Mouse (Mus musculus) stomach, embryonic 16.5 days (tissue): ENCODE results near the gene Plekhg4. TPM values are rescaled to one million over a fixed set of nuclear protein-coding genes. Genes with fewer than 3 reads are reported as not detected.

Experiments
- ATAC-seq: fragments of 200-750 bp; cut with Nextera tagmentation; 2 replicates; pipeline ENCODE4 v1.8.0; 2017; ENCODE audit warnings: moderate number of reproducible peaks, moderate TSS enrichment; ENCODE audit not compliant: insufficient read depth, low FRiP score
- H3K27ac ChIP-seq: fragments of 300-500 bp; sonication (generic); 2 replicates; pipeline ENCODE4 v1.5.1; 2014; ENCODE audit warnings: low read length
- H3K27me3 ChIP-seq: fragments of 300-500 bp; sonication (generic); 2 replicates; pipeline ENCODE4 v1.6.1; 2014; ENCODE audit warnings: low read length, control low read depth, mixed read lengths; ENCODE audit not compliant: control insufficient read depth, insufficient read depth
- H3K36me3 ChIP-seq: fragments of 300-500 bp; sonication (generic); 2 replicates; pipeline ENCODE4 v1.6.1; 2014; ENCODE audit warnings: low read length; ENCODE audit not compliant: control insufficient read depth, insufficient read depth
- H3K4me1 ChIP-seq: fragments of 300-500 bp; sonication (generic); 2 replicates; pipeline ENCODE4 v1.6.1; 2014; ENCODE audit warnings: low read length, control low read depth, mixed read lengths; ENCODE audit not compliant: control insufficient read depth, insufficient read depth
- H3K4me2 ChIP-seq: fragments of 300-500 bp; sonication (generic); 2 replicates; pipeline ENCODE4 v1.6.1; 2014; ENCODE audit warnings: low read depth, low read length, mixed read lengths
- H3K4me3 ChIP-seq: fragments of 300-500 bp; sonication (generic); replicated peaks from 2 replicates; pipeline ENCODE4 v1.5.1; 2014; ENCODE audit warnings: mild to moderate bottlenecking, low read length
- H3K9ac ChIP-seq: fragments of 300-500 bp; sonication (generic); 2 replicates; pipeline ENCODE4 v1.6.1; 2014; ENCODE audit warnings: low read length
- H3K9me3 ChIP-seq: fragments of 300-500 bp; sonication (generic); replicated peaks from 2 replicates; pipeline ENCODE4 v1.6.1; 2016; ENCODE audit warnings: low read length, control low read depth; ENCODE audit not compliant: control insufficient read depth
- WGBS: fragments of 180-500 bp; shearing (Covaris S2); extraction: QIAGEN DNeasy Blood & Tissue Kit; methylation state at CpG from one replicate; pipeline ENCODE4 v1.1.7; 2014; 5-methylcytosine and 5-hydroxymethylcytosine counted together
- polyA plus RNA-seq: library from polyadenylated mRNA; unstranded; fragments of >200 nt; fragmentation: Nextera tagmentation; extraction: Ambion mirVana; gene quantifications from 2 replicates; pipeline ENCODE4 v1.2.1, GENCODE M21; 2015

Plekhg4 gene
- polyA plus RNA-seq, 1 experiment from 2014 or later, result 0.22 TPM

DNA sequence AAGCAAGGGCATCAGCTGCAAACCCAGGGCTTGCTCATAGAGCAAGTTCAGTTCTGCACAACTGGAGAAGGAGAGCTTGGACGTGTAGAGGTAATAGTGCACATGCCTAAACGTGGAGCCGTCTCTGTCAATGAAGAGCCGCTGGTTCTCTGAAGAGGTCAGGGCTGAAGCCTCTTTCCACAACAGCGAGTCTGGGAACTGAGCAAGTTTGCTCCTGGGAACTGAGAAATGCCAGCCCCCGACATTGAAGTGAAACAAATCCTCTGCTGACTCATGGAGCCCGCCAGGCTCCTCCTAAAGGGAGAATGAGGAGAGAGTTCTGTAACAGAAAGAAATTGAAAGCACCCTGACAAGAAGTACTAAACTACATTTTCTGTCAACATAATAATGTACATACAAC, 35.3 kb downstream of the Plekhg4 start:
- ATAC-seq, result no peak

GRCm38 (mm10) chr8:105409947-105410346, 36.9 kb downstream of the Plekhg4 start:
- Histone ChIP-seq H3K36me3 (no peaks in the 10 kb centered on the region), H3K4me1 (0 out of 2 replicates have a peak, but pooled peaks cover 12% of the 10 kb centered on the region), H3K27me3 (peaks cover 16% of the 10 kb centered on the region; the same call in 1 of the 2 replicates), H3K9ac (no peak overlapping the region), H3K27ac (no peak overlapping the region), H3K4me2 (no peak overlapping the region), H3K4me3 (no peak overlapping the region), H3K9me3 (no peaks in the 10 kb centered on the region)
- WGBS, result 90% methylated on average over 6 of the region's 6 CpGs
- no peak for ATAC-seq

More for the DNA sequence above, 35.3 kb downstream of the Plekhg4 start:
- H3K4me2 ChIP-seq, result no peak overlapping the region
- H3K9me3 ChIP-seq, result no peaks in the 10 kb centered on the region
- 0 out of 2 replicates have a peak, but pooled peaks cover 11% of the 10 kb centered on the region for H3K4me1 ChIP-seq
- WGBS, result 44% methylated on average over 7 of the region's 7 CpGs
- peaks cover 3% of the 10 kb centered on the region; the same call in 1 of the 2 replicates for H3K27me3 ChIP-seq
- no peak overlapping the region for H3K27ac ChIP-seq
- no peak overlapping the region for H3K4me3 ChIP-seq
- no peaks in the 10 kb centered on the region for H3K36me3 ChIP-seq
- H3K9ac ChIP-seq, result no peak overlapping the region

- H3K4me3 ChIP-seq, result peak within 1 kb of the TSS; percentile 26
- peaks cover 16% of the 10 kb centered on the region; the same call in 1 of the 2 replicates for H3K27me3 ChIP-seq
- peak; percentile 81 for ATAC-seq
- no peak within 1 kb of the TSS for H3K27ac ChIP-seq
- WGBS, result 2% methylated on average over 34 of the region's 34 CpGs
- 0 out of 2 replicates have a peak, but pooled peaks cover 2% of the 10 kb centered on the region for H3K4me1 ChIP-seq
- H3K36me3 ChIP-seq, result no peaks in the 10 kb centered on the region
- peak within 1 kb of the TSS; percentile 49; the same call in 1 of the 2 replicates for H3K9ac ChIP-seq
- no peaks in the 10 kb centered on the region for H3K9me3 ChIP-seq
- H3K4me2 ChIP-seq, result peak within 1 kb of the TSS; percentile 51
Measured at GRCm38 (mm10) chr8:105413391-105413790, 40.3 kb downstream of the Plekhg4 start, which contains the start of the genes Kctd19 and Lrrc36. Gene Kctd19 (minus strand): TSS chr8:105413502. Gene Lrrc36 (plus strand): TSS chr8:105413571.

DNA sequence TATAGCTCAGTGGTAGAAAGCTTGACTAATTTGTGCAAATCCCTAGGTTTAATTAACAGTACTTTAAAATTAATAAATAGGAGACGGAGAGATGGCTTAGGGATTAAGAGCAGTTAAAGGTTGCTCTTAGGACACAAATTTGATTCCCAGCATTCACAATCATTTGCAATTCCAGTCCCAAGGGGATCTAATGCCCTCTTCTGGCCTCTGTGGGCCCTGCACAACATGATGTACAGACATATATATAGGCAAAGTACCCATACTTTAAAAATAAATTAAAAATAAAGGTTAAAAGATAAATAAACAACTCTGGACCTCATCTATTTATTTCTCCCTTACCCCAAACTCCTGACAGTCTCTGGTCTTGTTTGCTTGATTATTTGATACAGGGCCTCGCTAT, 45.9 kb downstream of the Plekhg4 start:
- H3K9me3 ChIP-seq, result no peaks in the 10 kb centered on the region
- peaks cover 6% of the 10 kb centered on the region; the same call in 1 of the 2 replicates for H3K27me3 ChIP-seq
- H3K27ac ChIP-seq, result no peak overlapping the region
- H3K4me1 ChIP-seq, result no peaks in the 10 kb centered on the region
- no peaks in the 10 kb centered on the region for H3K36me3 ChIP-seq
- H3K4me2 ChIP-seq, result no peak overlapping the region
- ATAC-seq, result no peak
- 75% methylated on average over 2 of the region's 2 CpGs for WGBS
- H3K9ac ChIP-seq, result no peak overlapping the region
- no peak overlapping the region for H3K4me3 ChIP-seq

DNA sequence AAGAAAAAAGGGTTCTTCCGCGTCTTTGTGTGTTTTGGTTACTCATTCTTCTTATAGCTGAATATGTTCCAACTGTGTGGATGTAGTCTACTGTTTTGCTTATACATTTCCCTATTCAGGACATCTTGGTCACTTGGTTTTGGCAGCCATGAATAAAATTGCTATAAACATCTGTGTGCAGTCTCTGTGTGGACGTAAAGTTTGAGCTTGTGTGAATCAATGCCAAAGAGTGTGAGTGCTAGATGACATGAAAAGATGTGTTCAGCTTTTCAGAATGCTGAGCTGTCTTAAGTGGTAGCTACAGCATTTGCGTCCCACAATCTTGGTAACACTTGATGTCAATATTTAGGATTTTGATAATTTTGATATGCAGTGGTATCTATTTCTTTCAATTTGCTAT, 46.7 kb downstream of the Plekhg4 start:
- 64% methylated on average over 4 of the region's 4 CpGs for WGBS

GRCm38 (mm10) chr8:105422006-105422405, 48.9 kb downstream of the Plekhg4 start:
- Histone ChIP-seq H3K36me3 (no peaks in the 10 kb centered on the region), H3K4me3 (no peak overlapping the region), H3K27ac (no peak overlapping the region), H3K9ac (no peak overlapping the region), H3K27me3 (no peaks in the 10 kb centered on the region), H3K9me3 (no peaks in the 10 kb centered on the region), H3K4me1 (no peaks in the 10 kb centered on the region), H3K4me2 (no peak overlapping the region)
- no peak for ATAC-seq
- 62% methylated on average over 1 of the region's 1 CpGs for WGBS

More for the DNA sequence above, 46.7 kb downstream of the Plekhg4 start:
- Histone ChIP-seq H3K4me2 (no peak overlapping the region), H3K4me3 (no peak overlapping the region), H3K36me3 (no peaks in the 10 kb centered on the region), H3K4me1 (no peaks in the 10 kb centered on the region), H3K27ac (no peak overlapping the region), H3K9ac (no peak overlapping the region), H3K9me3 (no peaks in the 10 kb centered on the region), H3K27me3 (no peaks in the 10 kb centered on the region)
- no peak for ATAC-seq

GRCm38 (mm10) chr8:105426878-105427277, 53.8 kb downstream of the Plekhg4 start:
- ATAC-seq, result no peak
- Histone ChIP-seq H3K9me3 (no peaks in the 10 kb centered on the region), H3K27ac (no peak overlapping the region), H3K27me3 (no peaks in the 10 kb centered on the region), H3K9ac (no peak overlapping the region), H3K4me3 (no peak overlapping the region), H3K4me1 (no peaks in the 10 kb centered on the region), H3K36me3 (no peaks in the 10 kb centered on the region), H3K4me2 (no peak overlapping the region)
- 44% methylated on average over 6 of the region's 6 CpGs for WGBS

DNA sequence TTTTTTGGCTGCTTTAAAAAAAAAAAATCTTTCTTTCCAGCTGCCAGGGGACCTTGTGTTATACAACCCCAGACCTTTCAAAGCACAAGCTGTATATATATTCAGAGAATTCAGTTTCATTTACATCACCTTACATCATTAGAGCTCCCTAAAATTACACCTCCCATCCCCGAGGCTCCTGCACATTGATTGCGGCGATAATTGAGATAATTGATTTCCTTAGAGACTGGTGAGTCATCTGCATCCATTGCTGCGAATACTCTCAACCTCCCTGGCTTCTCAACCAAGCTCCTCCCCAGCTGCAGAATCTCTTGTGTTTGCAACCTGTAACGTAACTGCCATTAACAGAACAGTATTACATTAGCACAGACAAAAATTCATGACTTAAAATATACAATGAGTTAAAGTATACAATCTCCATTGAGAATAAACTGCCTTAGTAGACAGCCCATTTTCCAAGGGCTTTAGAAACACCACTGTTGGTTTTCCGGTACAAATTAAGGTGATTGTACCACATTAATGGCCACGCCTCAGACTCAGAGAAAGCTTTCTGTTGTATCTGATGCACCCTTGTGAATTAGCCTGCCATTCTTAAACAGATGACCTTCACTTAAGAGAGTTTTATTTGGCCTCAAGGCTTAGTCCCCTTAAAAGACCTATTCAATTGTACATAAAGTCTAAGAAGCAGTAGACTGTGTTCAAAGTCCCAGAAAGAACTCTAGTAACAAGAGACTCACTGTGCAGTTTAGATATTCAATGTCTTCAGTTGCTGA, 58.9 kb downstream of the Plekhg4 start:
- Histone ChIP-seq H3K9me3 (no peaks in the 10 kb centered on the region), H3K27ac (no peak overlapping the region), H3K9ac (no peak overlapping the region), H3K4me2 (no peak overlapping the region), H3K4me3 (no peak overlapping the region), H3K27me3 (no peaks in the 10 kb centered on the region), H3K36me3 (no peaks in the 10 kb centered on the region), H3K4me1 (0 out of 2 replicates have a peak, but pooled peaks cover 8% of the 10 kb centered on the region)
- ATAC-seq, result no peak
- WGBS, result 61% methylated on average over 7 of the region's 7 CpGs
